Mouse (Mus musculus) ES-Bruce4 (cell line): ENCODE measurements around the gene Zdhhc14.

Experiments
- EP300 ChIP-seq: IDR thresholded peaks from 2 replicates; pipeline ENCODE4 v1.6.1; 2011; ENCODE audit warnings: low read depth, low read length; ENCODE audit not compliant: insufficient read depth
- POLR2A ChIP-seq: IDR thresholded peaks from one replicate; pipeline ENCODE4 v1.8.1; 2011; ENCODE audit warnings: low read length; ENCODE audit not compliant: insufficient read depth

GRCm38 (mm10) chr17:5554573-5554972 lies 62.2 kb downstream of the Zdhhc14 start:
- TF ChIP-seq POLR2A: no peak
- no peak for TF ChIP-seq EP300
